Mouse (Mus musculus) kidney, adult 18-20 months (tissue): ENCODE measurements around the gene Tspo.

ENCODE experiments used
- DNase-seq: peaks from one replicate; pipeline ENCODE4 v3.0.0; 2021

Gene Tspo

DNA sequence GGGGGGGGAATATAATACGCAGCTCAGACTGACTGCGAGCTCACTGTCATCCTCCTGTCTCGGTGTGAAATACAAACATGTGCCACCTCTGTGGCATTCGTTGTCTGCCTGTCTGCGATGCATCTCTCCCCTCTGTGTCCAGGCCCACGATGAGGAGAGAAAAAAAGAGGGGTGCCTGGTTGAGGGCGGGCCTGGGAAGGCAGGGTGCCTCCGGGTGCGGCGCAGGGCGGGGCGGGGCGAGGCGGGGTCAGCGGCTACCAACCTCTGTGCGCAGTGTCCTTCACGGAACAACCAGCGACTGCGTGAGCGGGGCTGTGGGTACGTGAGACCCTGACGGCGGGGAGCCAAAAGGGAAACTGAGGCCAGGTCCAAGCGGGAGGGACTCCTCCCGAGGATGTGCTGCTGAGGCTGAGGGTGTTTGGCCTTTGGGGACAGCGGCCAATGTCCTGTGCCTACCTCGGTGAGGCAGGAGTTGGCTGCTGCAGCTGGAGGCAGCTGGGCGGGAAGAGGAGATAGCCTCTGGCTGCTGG is at the start of gene Tspo, which contains the start of gene Mcat:
Gene Tspo (plus strand): TSS at position 266 of the 530 bp plus-strand sequence.
Gene Mcat (minus strand): TSS at position 461 of the 530 bp plus-strand sequence.
- DNase-seq = peak; percentile 80

DNA sequence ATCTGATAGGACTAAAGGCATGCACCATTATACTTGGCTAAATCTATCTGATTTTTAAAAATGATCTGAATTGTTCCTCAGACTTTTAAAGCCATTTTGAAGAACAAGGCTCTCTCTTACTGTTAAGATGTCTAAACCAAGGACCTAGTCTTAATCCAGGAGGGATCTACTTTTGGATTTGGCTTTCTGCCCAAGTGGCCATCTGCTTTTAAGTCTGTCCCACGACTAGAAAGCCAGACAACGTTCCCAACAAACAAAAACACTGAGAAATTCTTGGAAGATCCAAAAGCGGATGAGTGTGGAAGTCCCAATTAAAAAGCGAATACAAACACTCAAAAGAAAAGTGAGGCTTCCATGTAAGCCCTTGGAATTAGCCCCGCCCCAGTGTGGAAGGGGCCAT is 48.4 kb upstream of the Tspo start:
- DNase-seq = no peak

DNA sequence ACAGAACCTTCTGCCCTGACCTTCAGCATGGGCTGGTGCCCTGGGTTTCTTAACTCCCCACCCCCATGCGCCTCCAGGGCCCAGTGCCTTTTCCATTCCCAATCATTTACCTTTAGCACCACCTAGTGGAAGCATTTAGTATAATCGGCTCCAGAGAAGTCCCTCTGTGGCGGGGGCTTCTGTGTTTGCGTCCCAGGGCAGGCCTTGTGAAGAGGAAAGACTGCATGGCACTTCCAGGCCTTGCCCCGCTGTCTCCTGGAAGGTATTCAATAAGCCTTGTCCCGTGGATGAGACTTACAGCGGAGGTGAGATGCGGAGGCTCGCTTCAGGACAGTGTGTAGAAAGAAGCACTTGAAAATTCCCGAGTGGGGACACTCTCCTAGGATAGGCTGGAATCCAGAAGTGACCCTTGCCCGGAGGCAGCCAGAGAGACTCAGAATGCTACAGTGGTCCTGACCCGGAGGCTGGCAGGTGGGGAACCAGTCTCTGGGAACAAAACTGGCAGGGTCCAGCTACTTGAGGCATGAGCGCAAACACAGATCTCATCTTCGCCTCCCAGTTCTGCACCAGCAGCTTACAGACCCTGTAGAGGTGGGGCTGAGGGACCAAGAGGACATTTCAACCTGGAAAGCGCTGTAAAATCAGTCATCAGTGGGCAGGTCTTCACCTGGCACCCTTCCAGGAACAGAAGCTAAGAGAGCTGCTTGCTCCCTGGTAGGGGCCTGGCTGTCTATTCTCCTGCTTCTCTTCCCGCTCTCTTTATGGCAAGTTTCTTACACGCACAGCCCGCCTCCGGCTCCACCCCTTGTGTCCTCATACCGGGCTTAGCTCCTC is 45.0 kb upstream of the Tspo start:
- DNase-seq = peak; percentile 74

GRCm38 (mm10) chr15:83520861-83521382 is 42.5 kb upstream of the Tspo start:
- DNase-seq = no peak

DNA sequence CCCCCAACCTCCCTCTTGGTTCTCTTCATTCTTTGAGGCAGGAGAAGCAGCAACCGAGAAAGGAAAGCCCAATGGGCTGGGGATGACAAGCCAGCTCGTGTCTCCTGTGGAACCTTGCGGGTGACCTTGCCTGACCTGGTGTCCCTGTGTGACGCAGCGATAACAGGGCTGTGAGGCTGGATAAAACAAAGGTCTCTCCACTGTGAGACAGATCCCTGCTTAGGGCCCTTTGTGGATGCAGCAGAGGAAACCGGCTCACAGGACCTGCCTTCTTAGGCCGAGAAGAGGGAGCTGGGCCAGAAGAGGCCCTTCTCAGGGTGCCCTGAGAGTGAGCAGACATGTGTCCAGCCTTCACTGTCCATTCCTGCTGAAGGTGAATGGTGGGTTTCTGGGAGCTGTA is 40.2 kb upstream of the Tspo start:
- no peak for DNase-seq

- no peak for DNase-seq
These were observed 39.6 kb upstream of the Tspo start for GRCm38 (mm10) chr15:83523638-83524332.

- DNase-seq = no peak
These were observed 39.1 kb upstream of the Tspo start for GRCm38 (mm10) chr15:83524333-83524729.

GRCm38 (mm10) chr15:83526424-83527091 is 36.8 kb upstream of the Tspo start, which contains the start of gene Bik:
TSS of gene Bik (plus strand) at chr15:83526862.
- DNase-seq = peak; percentile 79

DNA sequence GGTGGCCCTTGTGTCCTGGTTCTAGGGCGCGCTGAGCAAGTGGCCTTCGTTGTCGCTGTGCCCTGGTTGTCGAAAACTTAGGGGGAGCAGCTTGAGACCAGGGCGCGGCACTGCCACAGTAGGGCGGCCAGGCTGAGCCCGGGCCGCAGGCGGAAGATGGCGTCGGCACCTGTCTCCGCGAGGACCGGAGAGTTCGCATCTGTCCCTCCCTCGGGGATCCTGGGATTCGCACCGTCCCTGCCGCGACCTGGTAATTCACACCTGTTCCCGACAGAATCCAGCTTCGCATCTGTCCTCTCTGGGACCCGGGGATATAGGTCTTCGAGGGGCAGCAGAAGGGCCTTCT is 36.3 kb upstream of the Tspo start:
- no peak for DNase-seq

DNA sequence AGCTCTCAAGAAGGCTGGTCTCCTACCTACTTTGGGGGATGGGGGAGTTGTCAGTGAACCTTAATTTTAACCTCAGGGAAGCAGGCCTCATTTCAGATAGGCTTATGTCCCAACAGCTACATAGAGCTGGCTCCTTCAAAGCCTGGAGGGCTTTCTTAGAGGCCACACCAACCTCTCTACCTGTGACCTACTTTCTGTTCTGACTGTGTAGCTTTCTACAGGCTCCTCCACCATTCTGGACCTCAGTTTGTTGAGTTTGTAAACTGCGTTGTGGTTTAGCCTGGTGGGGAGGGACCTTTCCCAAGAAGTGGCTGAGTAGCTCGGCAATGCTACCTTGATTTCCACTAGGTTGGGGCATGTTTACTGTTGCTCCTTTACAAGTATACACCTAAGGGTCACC is 35.6 kb upstream of the Tspo start:
- no peak for DNase-seq

- peak; percentile 53 for DNase-seq
These were observed 34.5 kb upstream of the Tspo start for GRCm38 (mm10) chr15:83528892-83529291.

GRCm38 (mm10) chr15:83529765-83530164 is 33.6 kb upstream of the Tspo start:
- peak; percentile 66 for DNase-seq

DNA sequence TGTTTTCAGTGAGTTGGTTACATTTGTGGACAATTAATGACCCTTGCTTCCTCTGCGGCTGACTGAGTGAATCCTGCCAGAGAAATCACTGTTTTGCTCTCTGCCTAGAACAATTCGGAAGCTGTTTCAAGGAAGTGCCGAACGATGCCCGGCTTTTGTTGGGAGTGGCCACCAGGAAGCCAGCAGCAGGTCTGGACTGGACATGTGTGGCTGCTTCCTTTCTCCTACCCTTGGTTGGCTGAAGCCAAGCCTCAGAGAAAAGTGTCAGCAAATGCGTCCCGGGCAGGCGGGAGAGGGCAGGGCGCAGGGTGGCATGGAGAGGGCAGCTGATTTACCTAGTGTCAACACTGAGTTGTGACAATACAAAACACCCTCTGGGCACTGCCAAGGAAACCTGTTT is 33.2 kb upstream of the Tspo start:
- peak; percentile 67 for DNase-seq

GRCm38 (mm10) chr15:83530688-83531087 is 32.7 kb upstream of the Tspo start:
- DNase-seq = no peak

DNA sequence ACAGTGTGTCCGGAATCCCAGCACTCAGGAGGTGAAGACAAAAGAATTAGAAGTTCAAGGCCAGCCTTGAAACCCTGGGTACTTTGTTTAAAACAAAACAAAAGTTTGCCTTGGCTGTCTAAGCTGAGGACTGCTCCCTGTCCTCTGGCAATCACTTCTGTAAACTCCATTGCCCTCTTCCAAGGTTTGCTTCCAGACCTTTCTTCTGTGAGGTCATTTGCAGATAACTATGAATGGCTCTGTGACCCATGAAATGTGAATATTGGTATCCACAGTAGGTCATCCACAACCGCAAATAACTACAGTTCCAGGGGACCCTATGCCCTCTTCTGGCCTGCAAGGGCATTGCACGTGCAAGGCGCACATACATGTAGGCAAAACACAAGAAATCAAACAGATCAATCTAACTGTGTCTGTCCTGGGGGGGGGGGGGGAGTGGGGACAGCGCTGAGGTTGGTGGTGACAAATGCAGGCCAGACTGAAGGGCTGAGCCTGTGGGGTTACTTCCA is 31.4 kb upstream of the Tspo start:
- no peak for DNase-seq

GRCm38 (mm10) chr15:83532606-83533005 is 30.8 kb upstream of the Tspo start:
- DNase-seq = no peak

- DNase-seq = no peak
These were observed 28.2 kb upstream of the Tspo start for GRCm38 (mm10) chr15:83534960-83535889.

- DNase-seq = no peak
These were observed 27.5 kb upstream of the Tspo start for GRCm38 (mm10) chr15:83535890-83536231.

- no peak for DNase-seq
These were observed 24.5 kb upstream of the Tspo start for GRCm38 (mm10) chr15:83538855-83539254.

- peak; percentile 72 for DNase-seq
These were observed 23.5 kb upstream of the Tspo start for GRCm38 (mm10) chr15:83539905-83540304.

GRCm38 (mm10) chr15:83541647-83542287 is 21.6 kb upstream of the Tspo start:
- no peak for DNase-seq
